Mouse (Mus musculus): ENCODE measurements at regions not wholly inside any gene's neighbourhood (a gene's known extent, or its start where the extent isn't known, plus 50 kb on each side); places are given as distances from the start of the nearest gene placed in this dataset.

GRCm38 (mm10) chr5:106318246-106318645 is 139.7 kb downstream of the Barhl2 start:
- no peaks in the 10 kb centered on the region for H3K36me3 ChIP-seq (ENCODE audit: control insufficient read depth, insufficient read depth)
- H3ac ChIP-seq (ENCODE audit: control insufficient read depth, insufficient read length): no peak overlapping the region
- no peak overlapping the region for H3K4me3 ChIP-seq
- TF ChIP-seq REST (IDR thresholded peaks at IDR 0.05; ENCODE audit: insufficient read depth, insufficient read length): no peak
- no peaks in the 10 kb centered on the region for H3K79me2 ChIP-seq (ENCODE audit: control insufficient read depth, insufficient read depth)
- no peak overlapping the region for H3K4me2 ChIP-seq (ENCODE audit: low read depth)
- H3K27me3 ChIP-seq (ENCODE audit: control insufficient read depth, insufficient read depth, insufficient read length): no peaks in the 10 kb centered on the region

GRCm38 (mm10) chr5:106313874-106314273 is 144.1 kb downstream of the Barhl2 start:
- no peaks in the 10 kb centered on the region for H3K79me2 ChIP-seq (ENCODE audit: control insufficient read depth, insufficient read depth)
- H3K27me3 ChIP-seq (ENCODE audit: control insufficient read depth, insufficient read depth, insufficient read length): no peaks in the 10 kb centered on the region
- H3K4me3 ChIP-seq: no peak overlapping the region
- no peak overlapping the region for H3K4me2 ChIP-seq (ENCODE audit: low read depth)
- no peak for TF ChIP-seq MYOG (IDR thresholded peaks at IDR 0.05; ENCODE audit: control insufficient read depth in 1 of 3, insufficient read depth in 1 of 3, insufficient read length in 2 of 3, low read depth in 2 of 3)
- TF ChIP-seq USF1 (IDR thresholded peaks at IDR 0.05; ENCODE audit: low read depth): no peak
- no peak for TF ChIP-seq TCF3 (IDR thresholded peaks at IDR 0.05; ENCODE audit: insufficient read length, low read depth)
- no peak for TF ChIP-seq CEBPB (IDR thresholded peaks at IDR 0.05; ENCODE audit: insufficient read depth, poor library complexity, severe bottlenecking)
- no peak for TF ChIP-seq POLR2A (IDR thresholded peaks at IDR 0.05; ENCODE audit: insufficient read length, low read depth)
- no peak for TF ChIP-seq REST (IDR thresholded peaks at IDR 0.05; ENCODE audit: insufficient read depth, insufficient read length)
- TF ChIP-seq TCF12 (IDR thresholded peaks at IDR 0.05; ENCODE audit: insufficient read depth, poor library complexity, severe bottlenecking): no peak
- no peaks in the 10 kb centered on the region for H3K36me3 ChIP-seq (ENCODE audit: control insufficient read depth, insufficient read depth)
- no peak overlapping the region for H3ac ChIP-seq (ENCODE audit: control insufficient read depth, insufficient read length)

- H3K79me2 ChIP-seq (ENCODE audit: control insufficient read depth, insufficient read depth): no peaks in the 10 kb centered on the region
These were observed 156.6 kb downstream of the Barhl2 start for GRCm38 (mm10) chr5:106301372-106301771.

GRCm38 (mm10) chr5:106296721-106297120 is 161.2 kb downstream of the Barhl2 start:
- H3K4me2 ChIP-seq (ENCODE audit: low read depth): no peak overlapping the region
- no peaks in the 10 kb centered on the region for H3K79me2 ChIP-seq (ENCODE audit: control insufficient read depth, insufficient read depth)
- TF ChIP-seq POLR2AphosphoS2 (IDR thresholded peaks at IDR 0.05; ENCODE audit: insufficient read length, low read depth): no peak
- no peak for TF ChIP-seq MYOG (IDR thresholded peaks at IDR 0.05; ENCODE audit: control insufficient read depth in 1 of 3, insufficient read depth in 1 of 3, insufficient read length in 2 of 3, low read depth in 2 of 3)

More at GRCm38 (mm10) chr5:106301372-106301771, 156.6 kb downstream of the Barhl2 start:
- no peak overlapping the region for H3K4me2 ChIP-seq (ENCODE audit: low read depth)
- TF ChIP-seq SRF (IDR thresholded peaks at IDR 0.05; ENCODE audit: control insufficient read depth, insufficient read length, low read depth) (no peak), POLR2AphosphoS2 (IDR thresholded peaks at IDR 0.05; ENCODE audit: insufficient read length, low read depth) (no peak), TCF3 (IDR thresholded peaks at IDR 0.05; ENCODE audit: insufficient read length, low read depth) (no peak), E2F4 (IDR thresholded peaks at IDR 0.05; ENCODE audit: insufficient read depth) (no peak), MYOD1 (IDR thresholded peaks at IDR 0.05; ENCODE audit: control insufficient read depth in 1 of 3, insufficient read length in 2 of 3, low read depth in 2 of 3) (no peak), TCF12 (IDR thresholded peaks at IDR 0.05; ENCODE audit: insufficient read depth, poor library complexity, severe bottlenecking) (no peak), POLR2A (IDR thresholded peaks at IDR 0.05; ENCODE audit: insufficient read length, low read depth) (no peak), MAX (IDR thresholded peaks at IDR 0.05; ENCODE audit: low read depth) (no peak), CEBPB (IDR thresholded peaks at IDR 0.05; ENCODE audit: insufficient read depth, poor library complexity, severe bottlenecking) (no peak), USF1 (IDR thresholded peaks at IDR 0.05; ENCODE audit: low read depth) (no peak), REST (IDR thresholded peaks at IDR 0.05; ENCODE audit: insufficient read depth, insufficient read length) (no peak), MYOG (IDR thresholded peaks at IDR 0.05; ENCODE audit: control insufficient read depth in 1 of 3, insufficient read depth in 1 of 3, insufficient read length in 2 of 3, low read depth in 2 of 3) (no peak)
- no peaks in the 10 kb centered on the region for H3K27me3 ChIP-seq (ENCODE audit: control insufficient read depth, insufficient read depth, insufficient read length)
- no peak overlapping the region for H3K4me3 ChIP-seq
- H3ac ChIP-seq (ENCODE audit: control insufficient read depth, insufficient read length): no peak overlapping the region
- H3K36me3 ChIP-seq (ENCODE audit: control insufficient read depth, insufficient read depth): no peaks in the 10 kb centered on the region

GRCm38 (mm10) chr5:106295993-106296392 is 162.0 kb downstream of the Barhl2 start:
- no peak overlapping the region for H3ac ChIP-seq (ENCODE audit: control insufficient read depth, insufficient read length)
- no peak overlapping the region for H3K4me3 ChIP-seq
- no peak for TF ChIP-seq TCF12 (IDR thresholded peaks at IDR 0.05; ENCODE audit: insufficient read depth, poor library complexity, severe bottlenecking)
- no peak for TF ChIP-seq POLR2AphosphoS2 (IDR thresholded peaks at IDR 0.05; ENCODE audit: insufficient read length, low read depth)
- no peak for TF ChIP-seq CEBPB (IDR thresholded peaks at IDR 0.05; ENCODE audit: insufficient read depth, poor library complexity, severe bottlenecking)
- TF ChIP-seq E2F4 (IDR thresholded peaks at IDR 0.05; ENCODE audit: insufficient read depth): no peak
- TF ChIP-seq POLR2A (IDR thresholded peaks at IDR 0.05; ENCODE audit: insufficient read length, low read depth): no peak
- no peak for TF ChIP-seq MAX (IDR thresholded peaks at IDR 0.05; ENCODE audit: low read depth)
- TF ChIP-seq USF1 (IDR thresholded peaks at IDR 0.05; ENCODE audit: low read depth): no peak
- TF ChIP-seq MYOG (IDR thresholded peaks at IDR 0.05; ENCODE audit: control insufficient read depth in 1 of 3, insufficient read depth in 1 of 3, insufficient read length in 2 of 3, low read depth in 2 of 3): no peak
- no peak for TF ChIP-seq MYOD1 (IDR thresholded peaks at IDR 0.05; ENCODE audit: control insufficient read depth in 1 of 3, insufficient read length in 2 of 3, low read depth in 2 of 3)
- TF ChIP-seq SRF (IDR thresholded peaks at IDR 0.05; ENCODE audit: control insufficient read depth, insufficient read length, low read depth): no peak
- no peak for TF ChIP-seq REST (IDR thresholded peaks at IDR 0.05; ENCODE audit: insufficient read depth, insufficient read length)
- no peak for TF ChIP-seq TCF3 (IDR thresholded peaks at IDR 0.05; ENCODE audit: insufficient read length, low read depth)
- H3K4me2 ChIP-seq (ENCODE audit: low read depth): no peak overlapping the region
- H3K36me3 ChIP-seq (ENCODE audit: control insufficient read depth, insufficient read depth): no peaks in the 10 kb centered on the region
- no peaks in the 10 kb centered on the region for H3K27me3 ChIP-seq (ENCODE audit: control insufficient read depth, insufficient read depth, insufficient read length)
- H3K79me2 ChIP-seq (ENCODE audit: control insufficient read depth, insufficient read depth): no peaks in the 10 kb centered on the region

More at GRCm38 (mm10) chr5:106296721-106297120, 161.2 kb downstream of the Barhl2 start:
- no peak overlapping the region for H3ac ChIP-seq (ENCODE audit: control insufficient read depth, insufficient read length)
- no peaks in the 10 kb centered on the region for H3K27me3 ChIP-seq (ENCODE audit: control insufficient read depth, insufficient read depth, insufficient read length)
- no peaks in the 10 kb centered on the region for H3K36me3 ChIP-seq (ENCODE audit: control insufficient read depth, insufficient read depth)
- no peak overlapping the region for H3K4me3 ChIP-seq
